Mouse (Mus musculus): ENCODE results near the gene Zbtb9. TPM values are rescaled to one million over a fixed set of nuclear protein-coding genes. Genes with fewer than 3 reads are reported as not detected.
"Not testable (repeated sequence)": the region's sequence is repeated elsewhere in the genome, so short reads cannot be mapped to it uniquely, and the experiment has no call there.

Zbtb9 gene
- 9.0 and 9.1 TPM in 2 replicates for polyA plus RNA-seq (2014; fragmentation: Nextera tagmentation; extraction: Ambion mirVana)

- Histone ChIP-seq H3K27me3 (replicated peaks; ENCODE audit: control insufficient read depth, insufficient read depth, low read length) (no peaks in the 10 kb centered on the region), H3K9me3 (ENCODE audit: control insufficient read depth, low read length) (no peaks in the 10 kb centered on the region), H3K4me1 (ENCODE audit: control insufficient read depth, insufficient read depth, low read length) (peaks cover 17% of the 10 kb centered on the region), H3K4me3 (ENCODE audit: low read depth, low read length) (peak within 1 kb of the TSS; percentile 73), H3K4me2 (ENCODE audit: low read depth, low read length) (peak within 1 kb of the TSS; percentile 93), H3K9ac (ENCODE audit: low read depth, low read length) (peak within 1 kb of the TSS; percentile 74), H3K36me3 (ENCODE audit: control insufficient read depth, insufficient read depth, low read length) (peaks cover 48% of the 10 kb centered on the region), H3K27ac (replicated peaks; ENCODE audit: low read depth, low read length) (peak within 1 kb of the TSS; percentile 85)
- ATAC-seq (ENCODE audit: low read depth) (peak; percentile 99), DNase-seq (ENCODE audit: low spot score) (peak; percentile 98)
- 1% methylated on average over 36 of the region's 75 CpGs for WGBS
These were observed at the start of gene Zbtb9 for GRCm38 (mm10) chr17:26972703-26973574. Gene Zbtb9 (plus strand): TSS chr17:26973167.

GRCm38 (mm10) chr17:26925414-26925813, 47.6 kb upstream of the Zbtb9 start:
- not testable (repeated sequence) for H3K9me3 ChIP-seq (ENCODE audit: control insufficient read depth, low read length); DNase-seq (ENCODE audit: low spot score); H3K4me2 ChIP-seq (ENCODE audit: low read depth, low read length); H3K27ac ChIP-seq (replicated peaks; ENCODE audit: low read depth, low read length); H3K4me3 ChIP-seq (ENCODE audit: low read depth, low read length); H3K4me1 ChIP-seq (ENCODE audit: control insufficient read depth, insufficient read depth, low read length); ATAC-seq (ENCODE audit: low read depth); H3K27me3 ChIP-seq (replicated peaks; ENCODE audit: control insufficient read depth, insufficient read depth, low read length); H3K9ac ChIP-seq (ENCODE audit: low read depth, low read length)
- 94% methylated on average over 9 of the region's 9 CpGs for WGBS
- peaks cover 37% of the 10 kb centered on the region for H3K36me3 ChIP-seq (ENCODE audit: control insufficient read depth, insufficient read depth, low read length)

- WGBS, result 66% methylated on average over 7 of the region's 7 CpGs
- peak; percentile 58 for DNase-seq (ENCODE audit: low spot score)
- H3K27me3 ChIP-seq (replicated peaks; ENCODE audit: control insufficient read depth, insufficient read depth, low read length); H3K4me1 ChIP-seq (ENCODE audit: control insufficient read depth, insufficient read depth, low read length); H3K4me2 ChIP-seq (ENCODE audit: low read depth, low read length); H3K9me3 ChIP-seq (ENCODE audit: control insufficient read depth, low read length); H3K4me3 ChIP-seq (ENCODE audit: low read depth, low read length); H3K9ac ChIP-seq (ENCODE audit: low read depth, low read length); H3K27ac ChIP-seq (replicated peaks; ENCODE audit: low read depth, low read length); ATAC-seq (ENCODE audit: low read depth): not testable (repeated sequence)
- peaks cover 45% of the 10 kb centered on the region for H3K36me3 ChIP-seq (ENCODE audit: control insufficient read depth, insufficient read depth, low read length)
These were observed 41.2 kb upstream of the Zbtb9 start for GRCm38 (mm10) chr17:26931795-26932194.

GRCm38 (mm10) chr17:26932839-26933398, 40.0 kb upstream of the Zbtb9 start, which contains the start of gene Phf1:
Gene Phf1 (plus strand): TSS chr17:26933052.
- DNase-seq (ENCODE audit: low spot score), result peak; percentile 95
- WGBS, result under 1% methylated on average over 30 of the region's 43 CpGs
- peaks cover 44% of the 10 kb centered on the region for H3K36me3 ChIP-seq (ENCODE audit: control insufficient read depth, insufficient read depth, low read length)

GRCm38 (mm10) chr17:26933419-26933818, 39.5 kb upstream of the Zbtb9 start:
- Histone ChIP-seq H3K36me3 (ENCODE audit: control insufficient read depth, insufficient read depth, low read length) (peaks cover 43% of the 10 kb centered on the region), H3K4me1 (ENCODE audit: control insufficient read depth, insufficient read depth, low read length) (no peaks in the 10 kb centered on the region), H3K9ac (ENCODE audit: low read depth, low read length) (peak overlapping the region; percentile 79), H3K4me3 (ENCODE audit: low read depth, low read length) (peak overlapping the region; percentile 74), H3K27me3 (replicated peaks; ENCODE audit: control insufficient read depth, insufficient read depth, low read length) (no peaks in the 10 kb centered on the region), H3K9me3 (ENCODE audit: control insufficient read depth, low read length) (no peaks in the 10 kb centered on the region), H3K4me2 (ENCODE audit: low read depth, low read length) (peak overlapping the region; percentile 91), H3K27ac (replicated peaks; ENCODE audit: low read depth, low read length) (peak overlapping the region; percentile 90)
- 4% methylated on average over 13 of the region's 13 CpGs for WGBS
- ATAC-seq (ENCODE audit: low read depth) (peak; percentile 9; the same call in 1 of the 2 replicates), DNase-seq (ENCODE audit: low spot score) (no peak)

More at GRCm38 (mm10) chr17:26932839-26933398, 40.0 kb upstream of the Zbtb9 start, which contains the start of gene Phf1:
- ATAC-seq (ENCODE audit: low read depth), result peak; percentile 89
- no peaks in the 10 kb centered on the region for H3K4me1 ChIP-seq (ENCODE audit: control insufficient read depth, insufficient read depth, low read length)
- H3K27ac ChIP-seq (replicated peaks; ENCODE audit: low read depth, low read length), result peak within 1 kb of the TSS; percentile 90
- H3K9me3 ChIP-seq (ENCODE audit: control insufficient read depth, low read length), result no peaks in the 10 kb centered on the region
- peak within 1 kb of the TSS; percentile 91 for H3K4me2 ChIP-seq (ENCODE audit: low read depth, low read length)
- peak within 1 kb of the TSS; percentile 79 for H3K9ac ChIP-seq (ENCODE audit: low read depth, low read length)
- H3K4me3 ChIP-seq (ENCODE audit: low read depth, low read length), result peak within 1 kb of the TSS; percentile 74
- no peaks in the 10 kb centered on the region for H3K27me3 ChIP-seq (replicated peaks; ENCODE audit: control insufficient read depth, insufficient read depth, low read length)

- peak overlapping the region; percentile 79 for H3K9ac ChIP-seq (ENCODE audit: low read depth, low read length)
- no peaks in the 10 kb centered on the region for H3K27me3 ChIP-seq (replicated peaks; ENCODE audit: control insufficient read depth, insufficient read depth, low read length)
- peak overlapping the region; percentile 91 for H3K4me2 ChIP-seq (ENCODE audit: low read depth, low read length)
- DNase-seq (ENCODE audit: low spot score) (no peak), ATAC-seq (ENCODE audit: low read depth) (no peak)
- WGBS, result 77% methylated on average over 15 of the region's 16 CpGs
- peak overlapping the region; percentile 74 for H3K4me3 ChIP-seq (ENCODE audit: low read depth, low read length)
- peak overlapping the region; percentile 90; the same call in 1 of the 2 replicates for H3K27ac ChIP-seq (replicated peaks; ENCODE audit: low read depth, low read length)
- H3K36me3 ChIP-seq (ENCODE audit: control insufficient read depth, insufficient read depth, low read length), result peaks cover 36% of the 10 kb centered on the region
- no peaks in the 10 kb centered on the region for H3K4me1 ChIP-seq (ENCODE audit: control insufficient read depth, insufficient read depth, low read length)
- no peaks in the 10 kb centered on the region for H3K9me3 ChIP-seq (ENCODE audit: control insufficient read depth, low read length)
These were observed 38.8 kb upstream of the Zbtb9 start for GRCm38 (mm10) chr17:26933885-26934827.

- peaks cover 32% of the 10 kb centered on the region for H3K36me3 ChIP-seq (ENCODE audit: control insufficient read depth, insufficient read depth, low read length)
- 0 out of 2 replicates have a peak overlapping the region, but pooled peaks have one; percentile 0 for H3K9ac ChIP-seq (ENCODE audit: low read depth, low read length)
- no peaks in the 10 kb centered on the region for H3K27me3 ChIP-seq (replicated peaks; ENCODE audit: control insufficient read depth, insufficient read depth, low read length)
- no peaks in the 10 kb centered on the region for H3K9me3 ChIP-seq (ENCODE audit: control insufficient read depth, low read length)
- WGBS, result 86% methylated on average over 9 of the region's 9 CpGs
- no peak overlapping the region for H3K4me2 ChIP-seq (ENCODE audit: low read depth, low read length)
- no peak overlapping the region for H3K27ac ChIP-seq (replicated peaks; ENCODE audit: low read depth, low read length)
- H3K4me3 ChIP-seq (ENCODE audit: low read depth, low read length), result no peak overlapping the region
- DNase-seq (ENCODE audit: low spot score) (no peak), ATAC-seq (ENCODE audit: low read depth) (no peak)
- H3K4me1 ChIP-seq (ENCODE audit: control insufficient read depth, insufficient read depth, low read length), result peaks cover under 1% of the 10 kb centered on the region
These were observed 37.9 kb upstream of the Zbtb9 start for GRCm38 (mm10) chr17:26935027-26935426.

- Histone ChIP-seq H3K4me3 (ENCODE audit: low read depth, low read length) (no peak overlapping the region), H3K27ac (replicated peaks; ENCODE audit: low read depth, low read length) (no peak overlapping the region; the same call in 1 of the 2 replicates), H3K9me3 (ENCODE audit: control insufficient read depth, low read length) (no peaks in the 10 kb centered on the region), H3K9ac (ENCODE audit: low read depth, low read length) (no peak overlapping the region), H3K36me3 (ENCODE audit: control insufficient read depth, insufficient read depth, low read length) (peaks cover 32% of the 10 kb centered on the region), H3K4me2 (ENCODE audit: low read depth, low read length) (no peak overlapping the region), H3K4me1 (ENCODE audit: control insufficient read depth, insufficient read depth, low read length) (peaks cover 9% of the 10 kb centered on the region), H3K27me3 (replicated peaks; ENCODE audit: control insufficient read depth, insufficient read depth, low read length) (no peaks in the 10 kb centered on the region)
- ATAC-seq (ENCODE audit: low read depth), result no peak
- WGBS, result 87% methylated on average over 12 of the region's 12 CpGs
- no peak for DNase-seq (ENCODE audit: low spot score)
These were observed 36.5 kb upstream of the Zbtb9 start for GRCm38 (mm10) chr17:26936453-26936852.

Data from embryonic facial prominence, embryonic 14.5 days (tissue).